Mouse (Mus musculus) midbrain, embryonic 14.5 days (tissue): ENCODE measurements around the gene Far1. TPM values are rescaled to one million over a fixed set of nuclear protein-coding genes. Genes with fewer than 3 reads are reported as not detected.

Experiments used
- ATAC-seq: fragments of 200-750 bp; cut with Nextera tagmentation; 2 replicates; pipeline ENCODE4 v1.8.0; 2017; ENCODE audit warnings: moderate number of reproducible peaks, moderate library complexity; ENCODE audit not compliant: low FRiP score, low TSS enrichment
- DNase-seq: peaks from one replicate; pipeline ENCODE4 v3.0.0-alpha.2; 2015
- H3K27ac ChIP-seq: fragments of 300-500 bp; sonication (generic); replicated peaks from 2 replicates; pipeline ENCODE4 v1.5.1; 2014; ENCODE audit warnings: mild to moderate bottlenecking, low read depth, low read length, moderate library complexity
- H3K27me3 ChIP-seq: fragments of 300-500 bp; sonication (generic); 2 replicates; pipeline ENCODE4 v1.6.1; 2014; ENCODE audit warnings: low read length, control low read depth, mixed read lengths; ENCODE audit not compliant: control insufficient read depth, insufficient read depth
- H3K36me3 ChIP-seq: fragments of 300-500 bp; sonication (generic); 2 replicates; pipeline ENCODE4 v1.6.1; 2014; ENCODE audit warnings: low read length, control low read depth; ENCODE audit not compliant: control insufficient read depth, insufficient read depth
- H3K4me1 ChIP-seq: fragments of 300-500 bp; sonication (generic); 2 replicates; pipeline ENCODE4 v1.6.1; 2014; ENCODE audit warnings: mild to moderate bottlenecking, antibody characterized with exemption, low read length, control low read depth; ENCODE audit not compliant: control insufficient read depth, insufficient read depth
- H3K4me2 ChIP-seq: fragments of 300-500 bp; sonication (generic); 2 replicates; pipeline ENCODE4 v1.6.1; 2014; ENCODE audit warnings: mild to moderate bottlenecking, low read length, moderate library complexity
- H3K4me3 ChIP-seq: fragments of 300-500 bp; sonication (generic); replicated peaks from 2 replicates; pipeline ENCODE4 v1.5.1; 2014; ENCODE audit warnings: low read depth, low read length
- H3K9ac ChIP-seq: fragments of 300-500 bp; sonication (generic); replicated peaks from 2 replicates; pipeline ENCODE4 v1.6.1; 2014; ENCODE audit warnings: mild to moderate bottlenecking, low read length, moderate library complexity
- H3K9me3 ChIP-seq: fragments of 300-500 bp; sonication (generic); 2 replicates; pipeline ENCODE4 v1.6.1; 2016; ENCODE audit warnings: low read length, control low read depth, mixed read lengths; ENCODE audit not compliant: control insufficient read depth
- WGBS: fragments of 180-500 bp; shearing (Covaris S2); extraction: QIAGEN DNeasy Blood & Tissue Kit; methylation state at CpG from one replicate; pipeline ENCODE4 v1.1.7; 2014; 5-methylcytosine and 5-hydroxymethylcytosine counted together
- polyA plus RNA-seq: library from polyadenylated mRNA; unstranded; fragments of >200 nt; fragmentation: Nextera tagmentation; extraction: Ambion mirVana; gene quantifications from 2 replicates; pipeline ENCODE4 v1.2.1, GENCODE M21; 2014

Gene Far1
- 64.9 and 75.5 TPM in 2 replicates for polyA plus RNA-seq

GRCm38 (mm10) chr7:113513286-113513962 is at the start of gene Far1:
TSS of gene Far1 (plus strand) at chr7:113513834.
- peak within 1 kb of the TSS; percentile 96 for H3K27ac ChIP-seq
- H3K9me3 ChIP-seq: no peaks in the 10 kb centered on the region
- peak within 1 kb of the TSS; percentile 95 for H3K9ac ChIP-seq
- ATAC-seq (peak; percentile 99), DNase-seq (peak; percentile 99)
- no peaks in the 10 kb centered on the region for H3K36me3 ChIP-seq
- H3K27me3 ChIP-seq: no peaks in the 10 kb centered on the region
- peak within 1 kb of the TSS; percentile 82 for H3K4me2 ChIP-seq
- WGBS: under 1% methylated on average over 71 of the region's 71 CpGs
- peak within 1 kb of the TSS; percentile 100 for H3K4me3 ChIP-seq
- H3K4me1 ChIP-seq: peaks cover 22% of the 10 kb centered on the region

GRCm38 (mm10) chr7:113468345-113468744 is 45.3 kb upstream of the Far1 start:
- Histone ChIP-seq H3K4me1 (no peaks in the 10 kb centered on the region), H3K9me3 (no peaks in the 10 kb centered on the region), H3K4me2 (no peak overlapping the region), H3K36me3 (no peaks in the 10 kb centered on the region), H3K9ac (no peak overlapping the region), H3K4me3 (no peak overlapping the region), H3K27me3 (no peaks in the 10 kb centered on the region), H3K27ac (no peak overlapping the region)
- DNase-seq (no peak), ATAC-seq (no peak)
- 92% methylated on average over 3 of the region's 3 CpGs for WGBS

DNA sequence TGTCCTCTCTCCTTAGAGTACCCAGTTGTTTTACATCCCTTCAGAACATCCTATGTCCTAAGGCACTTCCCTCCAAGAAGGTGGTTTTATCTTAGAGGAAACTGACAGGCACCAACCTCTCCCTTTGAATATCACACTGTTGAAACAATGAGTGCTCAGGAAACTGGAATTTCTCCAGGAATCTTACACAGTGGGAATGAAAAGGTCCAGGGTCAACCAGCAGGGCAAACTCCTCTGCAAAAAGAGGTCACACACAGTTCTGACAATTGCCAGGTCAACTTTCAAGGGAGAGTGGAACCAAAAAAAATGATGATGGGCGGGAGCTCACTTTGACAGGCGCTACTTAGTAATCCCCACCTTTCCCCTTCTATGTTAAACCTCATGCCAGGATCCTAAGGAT is 43.0 kb upstream of the Far1 start:
- Histone ChIP-seq H3K4me3 (no peak overlapping the region), H3K4me1 (no peaks in the 10 kb centered on the region), H3K27me3 (no peaks in the 10 kb centered on the region), H3K4me2 (no peak overlapping the region), H3K9me3 (no peaks in the 10 kb centered on the region), H3K36me3 (no peaks in the 10 kb centered on the region), H3K27ac (no peak overlapping the region), H3K9ac (no peak overlapping the region)
- ATAC-seq (no peak), DNase-seq (no peak)
- WGBS: 87% methylated on average over 2 of the region's 2 CpGs

- Histone ChIP-seq H3K36me3 (no peaks in the 10 kb centered on the region), H3K4me1 (no peaks in the 10 kb centered on the region), H3K27me3 (no peaks in the 10 kb centered on the region), H3K4me3 (no peak overlapping the region), H3K9me3 (no peaks in the 10 kb centered on the region), H3K4me2 (no peak overlapping the region), H3K27ac (no peak overlapping the region), H3K9ac (no peak overlapping the region)
- WGBS: 85% methylated on average over 1 of the region's 1 CpGs
- no peak for ATAC-seq
- DNase-seq: no peak
These were observed 42.0 kb upstream of the Far1 start for GRCm38 (mm10) chr7:113471653-113472052.

DNA sequence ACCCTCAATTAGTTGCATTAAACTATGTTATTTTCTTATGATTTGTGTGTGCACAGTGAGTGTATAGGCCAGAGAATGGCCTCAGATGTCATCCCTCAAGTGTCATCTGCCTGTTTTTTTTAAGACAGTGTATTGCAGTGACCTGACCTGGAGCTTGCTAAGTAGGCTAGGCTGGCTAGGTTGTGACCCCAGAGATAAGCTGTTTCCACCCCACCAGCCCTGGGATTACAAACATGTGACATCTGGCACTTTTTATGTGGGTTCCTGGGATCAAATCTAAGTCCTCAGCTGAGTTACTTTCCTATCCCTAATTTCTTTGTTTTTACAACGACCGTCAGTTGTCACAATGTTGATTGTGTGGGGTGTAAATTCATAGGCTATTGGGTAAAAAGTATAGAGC is 17.8 kb upstream of the Far1 start:
- WGBS: 90% methylated on average over 2 of the region's 2 CpGs
- H3K27ac ChIP-seq: no peak overlapping the region
- H3K36me3 ChIP-seq: no peaks in the 10 kb centered on the region
- H3K9me3 ChIP-seq: no peaks in the 10 kb centered on the region
- no peak overlapping the region for H3K4me2 ChIP-seq
- no peaks in the 10 kb centered on the region for H3K27me3 ChIP-seq
- no peaks in the 10 kb centered on the region for H3K4me1 ChIP-seq
- DNase-seq: no peak
- no peak overlapping the region for H3K4me3 ChIP-seq
- H3K9ac ChIP-seq: no peak overlapping the region
- ATAC-seq: no peak

DNA sequence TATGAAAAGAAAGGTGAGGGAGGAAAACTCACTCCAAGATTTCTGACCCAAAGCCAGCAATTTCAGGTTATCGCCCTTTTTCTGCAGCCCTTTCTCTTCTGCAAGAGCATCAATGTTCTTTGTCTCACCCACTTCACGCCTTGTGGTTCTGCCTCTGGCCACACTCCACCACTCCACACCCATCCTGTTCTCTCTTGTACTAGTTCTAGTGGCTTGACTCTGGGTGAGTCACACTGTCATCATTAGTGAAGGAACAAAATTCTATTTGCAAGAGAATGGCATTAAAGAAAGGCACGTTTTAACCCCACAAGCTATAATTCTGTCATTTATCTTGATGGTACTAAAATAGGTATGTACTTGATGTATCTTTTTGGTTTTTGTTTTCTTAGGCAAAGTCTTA is 15.2 kb upstream of the Far1 start:
- ATAC-seq: no peak
- H3K4me2 ChIP-seq: no peak overlapping the region
- no peak overlapping the region for H3K9ac ChIP-seq
- no peaks in the 10 kb centered on the region for H3K9me3 ChIP-seq
- no peak overlapping the region for H3K4me3 ChIP-seq
- H3K36me3 ChIP-seq: no peaks in the 10 kb centered on the region
- WGBS: 87% methylated on average over 3 of the region's 3 CpGs
- no peaks in the 10 kb centered on the region for H3K27me3 ChIP-seq
- H3K4me1 ChIP-seq: no peaks in the 10 kb centered on the region
- H3K27ac ChIP-seq: no peak overlapping the region
- DNase-seq: no peak

DNA sequence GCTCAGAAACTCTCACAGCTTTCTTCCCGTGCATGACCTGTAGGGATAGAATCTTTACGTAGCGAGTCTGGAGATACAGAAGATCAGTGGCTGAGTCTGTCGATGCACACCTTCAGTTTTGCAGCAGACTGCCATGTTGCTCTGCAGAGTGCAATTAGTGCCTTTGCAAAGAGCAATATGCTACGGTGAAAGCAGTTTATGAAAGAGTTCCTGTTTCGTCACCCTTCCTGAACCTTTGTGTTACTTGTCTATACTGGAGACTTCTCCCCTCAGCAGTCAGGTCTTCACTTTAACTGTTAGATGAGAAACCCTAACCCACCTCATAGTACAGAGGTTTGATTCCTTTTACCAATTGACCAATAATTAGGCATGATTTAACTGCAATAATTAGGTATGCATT is 13.8 kb upstream of the Far1 start:
- Histone ChIP-seq H3K36me3 (no peaks in the 10 kb centered on the region), H3K9me3 (no peaks in the 10 kb centered on the region), H3K27me3 (no peaks in the 10 kb centered on the region), H3K4me3 (no peak overlapping the region), H3K4me1 (no peaks in the 10 kb centered on the region), H3K27ac (no peak overlapping the region), H3K4me2 (no peak overlapping the region), H3K9ac (no peak overlapping the region)
- DNase-seq: no peak
- WGBS: 92% methylated on average over 6 of the region's 6 CpGs
- ATAC-seq: no peak

DNA sequence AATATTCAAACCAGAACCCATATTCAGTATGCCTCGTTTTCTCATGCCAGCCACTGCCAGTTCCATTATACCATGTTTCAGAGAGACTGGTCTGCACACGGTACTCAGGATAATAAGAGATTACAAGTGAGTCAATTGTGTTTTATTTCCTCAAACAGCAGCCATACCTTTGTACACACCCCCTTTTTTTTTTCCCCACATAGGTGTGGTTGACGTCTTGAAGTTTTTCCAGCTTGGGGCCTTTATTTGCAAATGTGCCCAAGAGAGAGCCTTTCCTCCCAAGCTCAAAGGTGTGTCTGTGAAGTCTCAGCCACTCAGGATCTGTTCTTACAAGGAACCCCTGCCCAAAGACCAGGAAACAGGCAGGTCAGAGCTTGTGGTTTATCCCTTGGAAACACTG is 11.2 kb upstream of the Far1 start:
- Histone ChIP-seq H3K4me3 (no peak overlapping the region), H3K9ac (no peak overlapping the region), H3K4me2 (no peak overlapping the region), H3K9me3 (no peaks in the 10 kb centered on the region), H3K27me3 (no peaks in the 10 kb centered on the region), H3K27ac (no peak overlapping the region), H3K4me1 (no peaks in the 10 kb centered on the region), H3K36me3 (no peaks in the 10 kb centered on the region)
- no peak for DNase-seq
- WGBS: 65% methylated on average over 3 of the region's 3 CpGs
- ATAC-seq: no peak

DNA sequence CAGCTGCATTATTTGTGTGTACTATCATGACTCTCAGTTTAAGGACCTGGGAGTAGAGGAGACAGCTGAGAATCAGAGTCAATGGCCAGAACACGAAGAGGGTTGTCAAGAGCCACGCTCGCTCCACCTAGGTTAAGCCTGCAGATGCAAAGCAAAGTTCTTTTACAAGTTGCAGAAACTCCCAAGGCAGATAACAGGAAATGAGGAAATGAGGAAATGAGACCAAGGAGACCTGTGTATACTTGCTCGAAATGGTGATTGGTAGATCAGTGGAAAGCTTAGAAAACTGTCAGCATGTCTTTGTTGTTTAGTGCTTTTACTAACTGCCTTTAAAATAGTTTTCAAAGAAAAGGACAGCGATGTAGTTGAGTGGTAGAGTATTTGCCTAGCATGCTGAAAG is 8.6 kb upstream of the Far1 start:
- H3K27ac ChIP-seq: no peak overlapping the region
- no peak overlapping the region for H3K4me2 ChIP-seq
- H3K27me3 ChIP-seq: no peaks in the 10 kb centered on the region
- H3K9ac ChIP-seq: no peak overlapping the region
- no peaks in the 10 kb centered on the region for H3K4me1 ChIP-seq
- no peak for ATAC-seq
- H3K9me3 ChIP-seq: no peaks in the 10 kb centered on the region
- DNase-seq: no peak
- WGBS: 85% methylated on average over 5 of the region's 5 CpGs
- H3K36me3 ChIP-seq: no peaks in the 10 kb centered on the region
- H3K4me3 ChIP-seq: no peak overlapping the region
